Mouse (Mus musculus) retina, postnatal 7 days (tissue): ENCODE results near the gene Olfr655.
A peak's percentile ranks its signal among the peaks of the same experiment; 100 is the strongest.

Source experiments
- DNase-seq: peaks from one replicate; pipeline ENCODE4 v3.0.0-alpha.2; 2012; ENCODE audit warnings: low read depth, low spot score

Olfr655 gene

GRCm38 (mm10) chr7:104601679-104602078 lies at the start of gene Olfr655:
Gene Olfr655, minus strand, starts transcription at chr7:104601779.
- DNase-seq, result no peak

GRCm38 (mm10) chr7:104646841-104647482 lies 45.4 kb upstream of the Olfr655 start, which contains the start of gene Olfr658:
Gene Olfr658, minus strand, starts transcription at chr7:104647305.
- DNase-seq, result peak; percentile 3

- DNase-seq, result no peak
Measured at GRCm38 (mm10) chr7:104624494-104624893, 22.9 kb upstream of the Olfr655 start, which contains the start of gene Olfr657. Gene Olfr657, plus strand, starts transcription at chr7:104624794.

- DNase-seq, result no peak
Measured at GRCm38 (mm10) chr7:104613655-104614054, 12.1 kb upstream of the Olfr655 start, which contains the start of gene Olfr656. Gene Olfr656, plus strand, starts transcription at chr7:104613955.

- no peak for DNase-seq
Measured at GRCm38 (mm10) chr7:104604727-104605126, 3.1 kb upstream of the Olfr655 start.

- DNase-seq, result no peak
Measured at GRCm38 (mm10) chr7:104603173-104603572, 1.6 kb upstream of the Olfr655 start.

GRCm38 (mm10) chr7:104588274-104588673 lies 13.3 kb downstream of the Olfr655 start:
- no peak for DNase-seq

- no peak for DNase-seq
Measured at GRCm38 (mm10) chr7:104586725-104587124, 14.9 kb downstream of the Olfr655 start, which contains the start of gene Olfr654. Gene Olfr654, plus strand, starts transcription at chr7:104587025.

GRCm38 (mm10) chr7:104581429-104581828 lies 20.1 kb downstream of the Olfr655 start:
- DNase-seq, result no peak

GRCm38 (mm10) chr7:104580846-104581245 lies 20.7 kb downstream of the Olfr655 start:
- no peak for DNase-seq

GRCm38 (mm10) chr7:104577014-104577413 lies 24.6 kb downstream of the Olfr655 start, which contains the start of gene Olfr653:
Gene Olfr653, plus strand, starts transcription at chr7:104577314.
- DNase-seq, result no peak

GRCm38 (mm10) chr7:104560601-104561000 lies 41.0 kb downstream of the Olfr655 start, which contains the start of gene Olfr652:
Gene Olfr652, plus strand, starts transcription at chr7:104560901.
- DNase-seq, result no peak

- DNase-seq, result no peak
Measured at GRCm38 (mm10) chr7:104552700-104553099, 48.9 kb downstream of the Olfr655 start.

- DNase-seq, result no peak
Measured at GRCm38 (mm10) chr7:104549833-104550232, 51.7 kb downstream of the Olfr655 start, which contains the start of gene Olfr651. Gene Olfr651, plus strand, starts transcription at chr7:104550133.
